Mouse (Mus musculus): ENCODE measurements at regions not wholly inside any gene's neighbourhood (a gene's known extent, or its start where the extent isn't known, plus 50 kb on each side); places are given as distances from the start of the nearest gene placed in this dataset.

DNA sequence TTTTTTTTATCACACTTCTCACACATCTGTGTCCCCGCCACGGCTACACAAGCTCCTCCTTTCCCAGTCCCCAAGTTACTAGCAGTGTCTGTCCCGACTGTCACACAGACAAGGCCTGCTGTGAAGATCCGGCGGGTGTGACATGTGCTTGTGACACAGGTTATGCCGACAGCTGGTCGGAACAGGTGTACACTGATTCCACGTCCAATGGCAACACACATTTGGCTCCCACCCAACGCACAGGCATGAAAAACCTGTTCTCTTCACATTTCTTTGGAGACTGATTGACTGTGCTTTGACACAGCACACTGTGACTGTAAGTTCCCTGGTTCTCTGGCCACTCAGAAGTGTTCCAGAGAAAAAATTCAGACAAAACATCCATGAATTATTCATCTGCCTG, 281.4 kb downstream of the En1 start:
- in situ Hi-C loops (cut with MboI, MseI) = loop anchor here (10.0 kb wide), 1 partner anchor 1189 kb away; no protein-coding TSS in a partner anchor

GRCm38 (mm10) chr1:120910801-120911200, 308.6 kb downstream of the En1 start:
- in situ Hi-C loops (cut with MboI, MseI) = no loop called here

DNA sequence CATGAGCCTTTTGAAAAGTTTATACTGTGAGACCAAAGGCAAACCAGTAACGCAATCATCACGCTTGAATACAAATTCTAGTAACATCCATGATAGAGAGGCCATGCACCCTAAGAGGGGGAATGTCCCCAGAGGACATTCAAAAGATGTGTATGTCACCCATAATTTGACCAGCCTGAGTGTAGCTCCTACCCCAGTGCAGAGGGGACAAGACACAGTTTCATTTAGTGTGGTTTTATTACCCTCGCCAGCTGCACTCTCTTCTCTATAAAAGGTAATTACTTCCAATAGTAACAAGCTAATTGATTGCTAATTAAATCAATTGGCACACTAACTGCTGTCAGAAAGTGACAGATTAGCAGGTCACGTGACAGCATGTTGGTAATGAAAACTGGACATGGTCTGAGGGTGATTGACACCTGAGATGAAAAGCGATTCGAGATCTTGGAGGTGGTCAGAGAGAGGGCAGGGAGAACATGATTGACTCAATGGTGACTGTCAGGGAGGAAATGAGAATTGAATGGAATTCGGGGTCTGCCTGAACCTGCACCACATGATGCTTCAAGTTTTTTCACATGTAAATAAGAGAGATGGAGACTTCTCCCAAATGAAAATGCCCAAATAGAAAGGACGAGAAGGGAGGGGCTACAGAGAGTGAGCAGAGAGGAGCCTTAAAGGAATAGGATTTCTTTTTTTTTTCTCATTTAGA, 309.9 kb downstream of the En1 start:
- in situ Hi-C loops (cut with MboI, MseI) = no loop called here

GRCm38 (mm10) chr1:120921540-120921939, 319.3 kb downstream of the En1 start:
- in situ Hi-C loops (cut with MboI, MseI) = no loop called here

- in situ Hi-C loops (cut with MboI, MseI) = no loop called here
Measured at GRCm38 (mm10) chr1:120925271-120925670, 323.1 kb downstream of the En1 start.

- in situ Hi-C loops (cut with MboI, MseI) = no loop called here
Measured at GRCm38 (mm10) chr1:120930141-120930540, 327.9 kb downstream of the En1 start.

DNA sequence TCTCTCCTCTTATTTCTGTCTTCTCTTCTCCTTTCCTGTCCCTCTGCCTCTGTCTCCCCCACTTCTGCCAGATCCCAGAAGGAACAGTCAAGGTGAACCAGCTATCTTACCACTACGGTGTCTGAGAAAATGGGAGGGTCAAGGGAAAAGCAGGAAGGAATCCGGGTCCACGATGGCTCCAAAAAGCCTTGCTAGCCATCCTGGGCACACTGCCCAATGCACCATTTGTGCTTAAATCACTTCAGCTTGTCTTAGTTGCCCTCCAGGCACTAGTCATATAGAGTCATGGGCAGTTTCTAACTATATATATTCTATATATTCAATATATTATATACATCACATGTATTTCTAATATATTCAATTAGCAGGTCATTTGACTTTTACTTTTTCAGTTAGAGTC, 333.1 kb downstream of the En1 start:
- in situ Hi-C loops (cut with MboI, MseI) = no loop called here

GRCm38 (mm10) chr1:120943711-120944110, 341.5 kb downstream of the En1 start:
- in situ Hi-C loops (cut with MboI, MseI) = no loop called here

DNA sequence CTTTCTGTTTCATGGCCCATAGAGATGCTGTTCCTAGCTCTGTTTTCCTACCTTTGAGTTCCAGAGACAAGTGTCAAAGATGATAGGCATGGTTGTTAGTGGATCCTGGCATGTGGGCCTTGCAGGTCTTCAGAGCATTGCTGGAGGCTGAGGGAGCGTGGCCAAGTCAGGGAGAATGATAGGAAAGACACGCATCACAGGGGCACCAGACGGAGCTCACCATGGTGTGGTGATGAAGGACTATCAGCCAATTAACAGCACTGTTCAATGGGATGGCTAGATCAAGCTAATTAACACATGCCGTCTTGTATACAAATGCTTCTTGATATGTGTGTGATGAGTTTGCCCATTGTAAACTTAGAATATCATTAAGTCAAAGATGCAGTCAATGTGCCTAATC, 344.1 kb downstream of the En1 start:
- in situ Hi-C loops (cut with MboI, MseI) = no loop called here

- in situ Hi-C loops (cut with MboI, MseI) = no loop called here
Measured at GRCm38 (mm10) chr1:120961235-120961634, 359.0 kb downstream of the En1 start.

- in situ Hi-C loops (cut with MboI, MseI) = no loop called here
Measured at GRCm38 (mm10) chr1:120961984-120962383, 359.8 kb downstream of the En1 start.

- in situ Hi-C loops (cut with MboI, MseI) = no loop called here
Measured at GRCm38 (mm10) chr1:120963477-120964178, 361.4 kb downstream of the En1 start.

DNA sequence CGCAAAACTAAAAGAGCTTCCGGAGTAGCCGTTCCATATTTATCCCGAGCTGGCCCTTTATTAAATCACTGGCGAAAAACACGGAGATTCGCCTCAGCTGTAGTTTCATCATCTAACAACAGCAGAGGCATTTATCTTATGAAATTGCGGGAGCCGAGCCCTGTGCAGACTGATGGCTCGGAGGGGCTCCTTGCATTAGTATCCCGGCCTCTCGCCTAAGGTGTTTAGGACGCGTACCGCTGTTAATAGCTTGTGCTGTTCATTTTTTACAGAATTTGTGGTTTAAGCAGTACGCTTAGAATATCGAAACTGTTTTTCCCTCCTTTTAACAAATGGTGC, 361.9 kb downstream of the En1 start:
- in situ Hi-C loops (cut with MboI, MseI) = no loop called here

DNA sequence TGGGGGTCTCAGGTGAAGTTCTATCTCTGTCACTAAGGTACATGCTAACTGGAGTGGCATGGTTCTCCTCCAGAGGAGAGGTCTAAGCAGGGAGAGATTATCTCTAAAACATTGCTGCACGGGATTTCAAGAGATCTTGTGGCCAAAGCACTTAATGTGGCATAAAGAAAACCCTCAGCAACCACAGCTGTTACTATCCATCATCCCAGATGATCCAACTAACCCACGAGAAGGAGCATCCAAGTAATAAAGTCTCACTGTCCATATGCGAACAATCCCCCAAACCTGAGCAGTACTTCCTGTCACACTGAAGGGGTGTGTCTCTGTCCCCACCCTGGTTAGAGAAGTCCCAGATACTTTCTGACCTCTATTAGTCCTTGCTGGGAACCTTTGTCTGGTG, 363.9 kb downstream of the En1 start:
- in situ Hi-C loops (cut with MboI, MseI) = no loop called here

GRCm38 (mm10) chr1:120974661-120975060, 357.7 kb downstream of the Insig2 start:
- in situ Hi-C loops (cut with MboI, MseI) = no loop called here

GRCm38 (mm10) chr1:121004535-121004934, 327.9 kb downstream of the Insig2 start:
- in situ Hi-C loops (cut with MboI, MseI) = no loop called here

- in situ Hi-C loops (cut with MboI, MseI) = no loop called here
Measured at GRCm38 (mm10) chr1:121005198-121005597, 327.2 kb downstream of the Insig2 start.

GRCm38 (mm10) chr1:121012126-121012525, 320.3 kb downstream of the Insig2 start:
- in situ Hi-C loops (cut with MboI, MseI) = no loop called here

- in situ Hi-C loops (cut with MboI, MseI) = no loop called here
Measured at GRCm38 (mm10) chr1:121013839-121014503, 318.4 kb downstream of the Insig2 start.

DNA sequence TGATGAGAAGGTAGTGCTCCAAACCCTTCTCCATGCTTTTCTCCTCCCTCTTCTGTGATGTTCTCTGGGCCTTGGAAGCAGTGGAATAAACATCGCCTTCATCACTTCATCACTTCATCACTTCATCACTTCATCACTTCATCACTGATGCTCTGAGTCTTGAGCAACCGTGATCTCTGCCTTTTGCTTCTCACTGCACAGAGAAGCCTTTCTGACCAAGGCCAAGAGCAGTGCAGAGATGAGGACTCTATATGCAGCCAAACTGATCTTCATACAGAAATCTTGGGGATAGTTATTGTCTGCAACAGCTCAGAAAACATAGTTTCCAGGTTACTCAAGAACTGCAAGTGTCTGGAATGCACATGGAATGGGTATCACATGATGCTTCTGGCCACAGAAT, 303.0 kb downstream of the Insig2 start:
- in situ Hi-C loops (cut with MboI, MseI) = loop anchor here (10.0 kb wide), 1 partner anchor 1855 kb away; no protein-coding TSS in a partner anchor

- in situ Hi-C loops (cut with MboI, MseI) = no loop called here
Measured at GRCm38 (mm10) chr1:121034761-121035393, 297.5 kb downstream of the Insig2 start.

GRCm38 (mm10) chr1:121046581-121046980, 285.8 kb downstream of the Insig2 start:
- in situ Hi-C loops (cut with MboI, MseI) = no loop called here
